Mouse (Mus musculus) heart, postnatal 0 days (tissue): ENCODE results near the gene Twsg1. TPM values are rescaled to one million over a fixed set of nuclear protein-coding genes. Genes with fewer than 3 reads are reported as not detected.

Source experiments
- ATAC-seq: fragments of 200-750 bp; cut with Nextera tagmentation; 2 replicates; pipeline ENCODE4 v1.8.0; 2017; ENCODE audit warnings: low read depth, moderate number of reproducible peaks, moderate library complexity; ENCODE audit not compliant: insufficient read depth
- DNase-seq: peaks from one replicate; pipeline ENCODE4 v3.0.0-alpha.2; 2016; ENCODE audit warnings: low spot score
- H3K27ac ChIP-seq: fragments of 300-500 bp; sonication (generic); 2 replicates; pipeline ENCODE4 v1.5.1; 2014; ENCODE audit warnings: low read depth, mild to moderate bottlenecking
- H3K27me3 ChIP-seq: fragments of 300-500 bp; sonication (generic); 2 replicates; pipeline ENCODE4 v1.6.1; 2014; ENCODE audit warnings: low read length, mixed read lengths; ENCODE audit not compliant: control insufficient read depth, insufficient read depth
- H3K36me3 ChIP-seq: fragments of 300-500 bp; sonication (generic); replicated peaks from 2 replicates; pipeline ENCODE4 v1.6.1; 2014; ENCODE audit warnings: low read length, mixed read lengths; ENCODE audit not compliant: control insufficient read depth, insufficient read depth
- H3K4me1 ChIP-seq: fragments of 300-500 bp; sonication (generic); 2 replicates; pipeline ENCODE4 v1.6.1; 2014; ENCODE audit warnings: antibody characterized with exemption; ENCODE audit not compliant: control insufficient read depth, insufficient read depth
- H3K4me2 ChIP-seq: fragments of 300-500 bp; sonication (generic); 2 replicates; pipeline ENCODE4 v1.6.1; 2014; ENCODE audit warnings: low read depth, mild to moderate bottlenecking, low read length, moderate library complexity
- H3K4me3 ChIP-seq: fragments of 300-500 bp; sonication (generic); 2 replicates; pipeline ENCODE4 v1.5.1; 2014; ENCODE audit warnings: low read depth, low read length
- H3K9ac ChIP-seq: fragments of 300-500 bp; sonication (generic); replicated peaks from 2 replicates; pipeline ENCODE4 v1.6.1; 2014; ENCODE audit warnings: low read depth, low read length, mixed read lengths
- H3K9me3 ChIP-seq: fragments of 300-500 bp; sonication (generic); replicated peaks from 2 replicates; pipeline ENCODE4 v1.6.1; 2016; ENCODE audit warnings: low read length; ENCODE audit not compliant: control insufficient read depth
- CTCF ChIP-seq: IDR thresholded peaks from 2 replicates; pipeline ENCODE4 v1.5.1; 2016; ENCODE audit warnings: antibody characterized with exemption, control low read depth, low read depth
- EP300 ChIP-seq: IDR thresholded peaks from 2 replicates; pipeline ENCODE4 v1.6.1; 2016; ENCODE audit warnings: antibody characterized with exemption, low read depth
- WGBS: fragments of 180-500 bp; shearing (Covaris S2); extraction: QIAGEN DNeasy Blood & Tissue Kit; methylation state at CpG from one replicate; pipeline ENCODE4 v1.1.7; 2014; 5-methylcytosine and 5-hydroxymethylcytosine counted together
- polyA plus RNA-seq: library from polyadenylated mRNA; unstranded; fragments of >200 nt; fragmentation: Nextera tagmentation; extraction: Ambion mirVana; gene quantifications from 2 replicates; pipeline ENCODE4 v1.2.1, GENCODE M21; 2015
- total RNA-seq: library from RNA; depleted of rRNA; stranded (reverse); fragments of >200 nt; gene quantifications from 2 replicates; pipeline ENCODE4 v1.2.3, GENCODE M21; 2014; ENCODE audit warnings: low replicate concordance

Twsg1 gene
- total and polyA plus RNA-seq, 2 experiments from 2014 or later, result 65.8 to 92.7 TPM

- Histone ChIP-seq H3K4me1 (peaks cover 7% of the 10 kb centered on the region; the same call in 1 of the 2 replicates), H3K27ac (peak overlapping the region; percentile 34; the same call in 1 of the 2 replicates), H3K4me2 (no peak overlapping the region), H3K9me3 (no peaks in the 10 kb centered on the region), H3K27me3 (no peaks in the 10 kb centered on the region), H3K4me3 (no peak overlapping the region), H3K9ac (no peak overlapping the region), H3K36me3 (peaks cover 38% of the 10 kb centered on the region)
- TF ChIP-seq CTCF, result no peak
- TF ChIP-seq EP300, result no peak
- ATAC-seq (no peak), DNase-seq (no peak)
- 74% methylated on average over 6 of the region's 6 CpGs for WGBS
Measured at GRCm38 (mm10) chr17:65931525-65931924, 19.5 kb downstream of the Twsg1 start.

- TF ChIP-seq EP300 (no peak), CTCF (no peak)
- ATAC-seq, result peak; percentile 70
- no peaks in the 10 kb centered on the region for H3K27me3 ChIP-seq
- no peak overlapping the region for H3K4me2 ChIP-seq
- H3K27ac ChIP-seq, result peak overlapping the region; percentile 34; the same call in 1 of the 2 replicates
- H3K4me1 ChIP-seq, result peaks cover 7% of the 10 kb centered on the region; the same call in 1 of the 2 replicates
- peak; percentile 71 for DNase-seq
- no peaks in the 10 kb centered on the region for H3K9me3 ChIP-seq
- peaks cover 38% of the 10 kb centered on the region for H3K36me3 ChIP-seq
- 62% methylated on average over 6 of the region's 6 CpGs for WGBS
- H3K9ac ChIP-seq, result no peak overlapping the region
- H3K4me3 ChIP-seq, result no peak overlapping the region
Measured at GRCm38 (mm10) chr17:65930960-65931359, 20.1 kb downstream of the Twsg1 start.

GRCm38 (mm10) chr17:65930158-65930826 is 20.7 kb downstream of the Twsg1 start:
- DNase-seq (peak; percentile 9), ATAC-seq (no peak)
- H3K27ac ChIP-seq, result no peak overlapping the region
- peaks cover 43% of the 10 kb centered on the region for H3K36me3 ChIP-seq
- no peak overlapping the region for H3K4me3 ChIP-seq
- peaks cover 7% of the 10 kb centered on the region; the same call in 1 of the 2 replicates for H3K4me1 ChIP-seq
- H3K9ac ChIP-seq, result no peak overlapping the region
- no peak for TF ChIP-seq CTCF
- TF ChIP-seq EP300, result no peak
- 85% methylated on average over 7 of the region's 7 CpGs for WGBS
- no peaks in the 10 kb centered on the region for H3K27me3 ChIP-seq
- H3K4me2 ChIP-seq, result no peak overlapping the region
- H3K9me3 ChIP-seq, result no peaks in the 10 kb centered on the region

- 85% methylated on average over 22 of the region's 22 CpGs for WGBS
- peaks cover 7% of the 10 kb centered on the region; the same call in 1 of the 2 replicates for H3K4me1 ChIP-seq
- no peak for TF ChIP-seq EP300
- no peak for TF ChIP-seq CTCF
- no peak overlapping the region for H3K4me3 ChIP-seq
- H3K9ac ChIP-seq, result no peak overlapping the region
- H3K36me3 ChIP-seq, result peaks cover 47% of the 10 kb centered on the region
- H3K4me2 ChIP-seq, result no peak overlapping the region
- no peaks in the 10 kb centered on the region for H3K27me3 ChIP-seq
- no peaks in the 10 kb centered on the region for H3K9me3 ChIP-seq
- H3K27ac ChIP-seq, result no peak overlapping the region
- DNase-seq (no peak), ATAC-seq (no peak)
Measured at GRCm38 (mm10) chr17:65929319-65929978, 21.6 kb downstream of the Twsg1 start.

GRCm38 (mm10) chr17:65927077-65927476 is 23.9 kb downstream of the Twsg1 start:
- peaks cover 60% of the 10 kb centered on the region for H3K36me3 ChIP-seq

More at GRCm38 (mm10) chr17:65927077-65927476, 23.9 kb downstream of the Twsg1 start:
- ATAC-seq (no peak), DNase-seq (no peak)
- Histone ChIP-seq H3K4me1 (peaks cover 7% of the 10 kb centered on the region; the same call in 1 of the 2 replicates), H3K9me3 (no peaks in the 10 kb centered on the region), H3K4me3 (no peak overlapping the region), H3K27me3 (no peaks in the 10 kb centered on the region), H3K9ac (no peak overlapping the region), H3K27ac (no peak overlapping the region), H3K4me2 (no peak overlapping the region)
- WGBS, result 80% methylated on average over 4 of the region's 4 CpGs
- TF ChIP-seq EP300 (no peak), CTCF (no peak)
